Mouse (Mus musculus): ENCODE results near the gene Gja10.

GRCm38 (mm10) chr4:32562319-32563115 is 40.0 kb downstream of the Gja10 start:
- no peak for TF ChIP-seq CTCF (IDR thresholded peaks at IDR 0.05; ENCODE audit: insufficient read depth, low read depth, low read length)
- no peak for TF ChIP-seq POLR2A (IDR thresholded peaks at IDR 0.05; ENCODE audit: insufficient read depth, low read depth, low read length)

Data from olfactory bulb, adult 2 months (tissue).